Mouse (Mus musculus) forebrain, embryonic 13.5 days (tissue): ENCODE measurements around the gene Loxl3. TPM values are rescaled to one million over a fixed set of nuclear protein-coding genes. Genes with fewer than 3 reads are reported as not detected.

Source experiments
- ATAC-seq: fragments of 200-750 bp; cut with Nextera tagmentation; 2 replicates; pipeline ENCODE4 v1.8.0; 2017
- H3K27ac ChIP-seq: fragments of 300-500 bp; sonication (generic); 2 replicates; pipeline ENCODE4 v1.5.1; 2015; ENCODE audit warnings: inconsistent platforms, mild to moderate bottlenecking, moderate library complexity
- H3K27me3 ChIP-seq: fragments of 300-500 bp; sonication (generic); 2 replicates; pipeline ENCODE4 v1.6.1; 2015; ENCODE audit warnings: mild to moderate bottlenecking, inconsistent platforms
- H3K36me3 ChIP-seq: fragments of 300-500 bp; sonication (generic); 2 replicates; pipeline ENCODE4 v1.6.1; 2015; ENCODE audit warnings: mild to moderate bottlenecking, inconsistent platforms; ENCODE audit not compliant: poor library complexity, severe bottlenecking
- H3K4me1 ChIP-seq: fragments of 300-500 bp; sonication (generic); 2 replicates; pipeline ENCODE4 v1.6.1; 2015; ENCODE audit warnings: inconsistent platforms
- H3K4me2 ChIP-seq: fragments of 300-500 bp; sonication (generic); 2 replicates; pipeline ENCODE4 v1.6.1; 2015; ENCODE audit warnings: inconsistent platforms, mild to moderate bottlenecking, moderate library complexity
- H3K4me3 ChIP-seq: fragments of 300-500 bp; sonication (generic); 2 replicates; pipeline ENCODE4 v1.5.1; 2015; ENCODE audit warnings: mild to moderate bottlenecking, inconsistent platforms
- H3K9ac ChIP-seq: fragments of 300-500 bp; sonication (generic); 2 replicates; pipeline ENCODE4 v1.6.1; 2015; ENCODE audit warnings: mild to moderate bottlenecking, inconsistent platforms
- H3K9me3 ChIP-seq: fragments of 300-500 bp; sonication (generic); replicated peaks from 2 replicates; pipeline ENCODE4 v1.6.1; 2016; ENCODE audit warnings: inconsistent platforms
- WGBS: fragments of 180-500 bp; shearing (Covaris S2); methylation state at CpG from one replicate; pipeline ENCODE4 v1.1.7; 2015; 5-methylcytosine and 5-hydroxymethylcytosine counted together
- polyA plus RNA-seq: library from polyadenylated mRNA; unstranded; fragments of >200 nt; fragmentation: Nextera tagmentation; extraction: Ambion mirVana; gene quantifications from 2 replicates; pipeline ENCODE4 v1.2.1, GENCODE M21; 2015

Loxl3 gene
- polyA plus RNA-seq, 1 experiment from 2014 or later, result 5.4 TPM

GRCm38 (mm10) chr6:83004872-83005271, 29.1 kb upstream of the Loxl3 start:
- ATAC-seq, result no peak
- no peak overlapping the region for H3K4me2 ChIP-seq
- 66% methylated on average over 7 of the region's 7 CpGs for WGBS

GRCm38 (mm10) chr6:83005444-83006011, 28.4 kb upstream of the Loxl3 start:
- Histone ChIP-seq H3K4me3 (no peak overlapping the region), H3K27ac (no peak overlapping the region), H3K4me2 (no peak overlapping the region), H3K36me3 (no peaks in the 10 kb centered on the region), H3K9ac (no peak overlapping the region), H3K27me3 (no peaks in the 10 kb centered on the region; the same call in 1 of the 2 replicates), H3K9me3 (no peaks in the 10 kb centered on the region), H3K4me1 (no peaks in the 10 kb centered on the region)
- 84% methylated on average over 10 of the region's 10 CpGs for WGBS
- no peak for ATAC-seq

More at GRCm38 (mm10) chr6:83004872-83005271, 29.1 kb upstream of the Loxl3 start:
- no peaks in the 10 kb centered on the region for H3K9me3 ChIP-seq
- no peak overlapping the region for H3K27ac ChIP-seq
- no peaks in the 10 kb centered on the region; the same call in 1 of the 2 replicates for H3K27me3 ChIP-seq
- no peak overlapping the region for H3K9ac ChIP-seq
- H3K4me1 ChIP-seq, result no peaks in the 10 kb centered on the region
- no peaks in the 10 kb centered on the region for H3K36me3 ChIP-seq
- H3K4me3 ChIP-seq, result no peak overlapping the region

GRCm38 (mm10) chr6:83006114-83006513, 27.9 kb upstream of the Loxl3 start:
- no peaks in the 10 kb centered on the region for H3K36me3 ChIP-seq
- no peaks in the 10 kb centered on the region for H3K9me3 ChIP-seq
- H3K4me1 ChIP-seq, result no peaks in the 10 kb centered on the region
- H3K27me3 ChIP-seq, result no peaks in the 10 kb centered on the region; the same call in 1 of the 2 replicates
- H3K27ac ChIP-seq, result no peak overlapping the region
- H3K4me2 ChIP-seq, result no peak overlapping the region
- no peak for ATAC-seq
- no peak overlapping the region for H3K4me3 ChIP-seq
- WGBS, result 85% methylated on average over 6 of the region's 6 CpGs
- H3K9ac ChIP-seq, result no peak overlapping the region

GRCm38 (mm10) chr6:83008659-83009058, 25.3 kb upstream of the Loxl3 start:
- Histone ChIP-seq H3K9me3 (no peaks in the 10 kb centered on the region), H3K36me3 (no peaks in the 10 kb centered on the region), H3K4me1 (no peaks in the 10 kb centered on the region), H3K9ac (no peak overlapping the region), H3K27me3 (no peaks in the 10 kb centered on the region; the same call in 1 of the 2 replicates), H3K4me2 (no peak overlapping the region), H3K27ac (no peak overlapping the region), H3K4me3 (no peak overlapping the region)
- no peak for ATAC-seq
- WGBS, result 79% methylated on average over 3 of the region's 3 CpGs

GRCm38 (mm10) chr6:83010010-83010409, 24.0 kb upstream of the Loxl3 start:
- 74% methylated on average over 7 of the region's 7 CpGs for WGBS
- Histone ChIP-seq H3K36me3 (no peaks in the 10 kb centered on the region), H3K9me3 (no peaks in the 10 kb centered on the region), H3K4me3 (no peak overlapping the region), H3K4me1 (no peaks in the 10 kb centered on the region), H3K9ac (no peak overlapping the region), H3K27ac (no peak overlapping the region), H3K27me3 (no peaks in the 10 kb centered on the region; the same call in 1 of the 2 replicates), H3K4me2 (no peak overlapping the region)
- ATAC-seq, result no peak

- Histone ChIP-seq H3K36me3 (no peaks in the 10 kb centered on the region), H3K4me3 (no peak overlapping the region), H3K9ac (no peak overlapping the region), H3K9me3 (no peaks in the 10 kb centered on the region), H3K27ac (no peak overlapping the region), H3K4me2 (no peak overlapping the region), H3K4me1 (no peaks in the 10 kb centered on the region), H3K27me3 (no peaks in the 10 kb centered on the region)
- WGBS, result 84% methylated on average over 7 of the region's 7 CpGs
- no peak for ATAC-seq
Observed at GRCm38 (mm10) chr6:83011255-83011654, 22.7 kb upstream of the Loxl3 start.

- Histone ChIP-seq H3K27me3 (no peaks in the 10 kb centered on the region), H3K9me3 (no peaks in the 10 kb centered on the region), H3K27ac (no peak overlapping the region), H3K4me2 (no peak overlapping the region), H3K4me3 (no peak overlapping the region), H3K4me1 (no peaks in the 10 kb centered on the region), H3K36me3 (no peaks in the 10 kb centered on the region), H3K9ac (no peak overlapping the region)
- 76% methylated on average over 6 of the region's 6 CpGs for WGBS
- no peak for ATAC-seq
Observed at GRCm38 (mm10) chr6:83011756-83012155, 22.2 kb upstream of the Loxl3 start.

- Histone ChIP-seq H3K36me3 (no peaks in the 10 kb centered on the region), H3K4me3 (no peak overlapping the region), H3K9me3 (no peaks in the 10 kb centered on the region), H3K27me3 (no peaks in the 10 kb centered on the region), H3K4me2 (no peak overlapping the region), H3K9ac (no peak overlapping the region), H3K27ac (no peak overlapping the region), H3K4me1 (no peaks in the 10 kb centered on the region)
- no peak for ATAC-seq
- WGBS, result 63% methylated on average over 5 of the region's 5 CpGs
Observed at GRCm38 (mm10) chr6:83013444-83013843, 20.5 kb upstream of the Loxl3 start.

- Histone ChIP-seq H3K9ac (no peak overlapping the region), H3K27ac (no peak overlapping the region), H3K4me2 (no peak overlapping the region), H3K4me1 (no peaks in the 10 kb centered on the region), H3K27me3 (no peaks in the 10 kb centered on the region), H3K4me3 (no peak overlapping the region), H3K9me3 (no peaks in the 10 kb centered on the region), H3K36me3 (no peaks in the 10 kb centered on the region)
- 76% methylated on average over 12 of the region's 12 CpGs for WGBS
- no peak for ATAC-seq
Observed at GRCm38 (mm10) chr6:83014482-83015466, 19.2 kb upstream of the Loxl3 start.

- Histone ChIP-seq H3K36me3 (no peaks in the 10 kb centered on the region), H3K4me2 (no peak overlapping the region), H3K9ac (no peak overlapping the region), H3K4me3 (no peak overlapping the region), H3K9me3 (no peaks in the 10 kb centered on the region), H3K4me1 (no peaks in the 10 kb centered on the region), H3K27me3 (no peaks in the 10 kb centered on the region), H3K27ac (no peak overlapping the region)
- ATAC-seq, result no peak
- 80% methylated on average over 2 of the region's 2 CpGs for WGBS
Observed at GRCm38 (mm10) chr6:83015749-83016148, 18.2 kb upstream of the Loxl3 start.

GRCm38 (mm10) chr6:83017190-83017589, 16.8 kb upstream of the Loxl3 start:
- Histone ChIP-seq H3K9ac (no peak overlapping the region), H3K4me3 (no peak overlapping the region), H3K36me3 (no peaks in the 10 kb centered on the region), H3K9me3 (no peaks in the 10 kb centered on the region), H3K27me3 (no peaks in the 10 kb centered on the region), H3K27ac (no peak overlapping the region), H3K4me2 (no peak overlapping the region), H3K4me1 (no peaks in the 10 kb centered on the region)
- no peak for ATAC-seq
- WGBS, result 83% methylated on average over 3 of the region's 3 CpGs

- H3K4me1 ChIP-seq, result no peaks in the 10 kb centered on the region
- no peak overlapping the region for H3K27ac ChIP-seq
- H3K9me3 ChIP-seq, result no peaks in the 10 kb centered on the region
- no peak overlapping the region for H3K9ac ChIP-seq
- H3K36me3 ChIP-seq, result no peaks in the 10 kb centered on the region
- H3K4me2 ChIP-seq, result no peak overlapping the region
- H3K27me3 ChIP-seq, result no peaks in the 10 kb centered on the region
- 71% methylated on average over 3 of the region's 3 CpGs for WGBS
- H3K4me3 ChIP-seq, result no peak overlapping the region
- ATAC-seq, result no peak
Observed at GRCm38 (mm10) chr6:83019044-83019443, 14.9 kb upstream of the Loxl3 start.
